Mouse (Mus musculus) adrenal gland, adult 2 months (tissue): ENCODE results near the gene Opcml. TPM values are rescaled to one million over a fixed set of nuclear protein-coding genes. Genes with fewer than 3 reads are reported as not detected.

ENCODE experiments used
- DNase-seq: peaks from one replicate; pipeline ENCODE4 v3.0.0; 2021
- polyA plus RNA-seq: library from polyadenylated mRNA; depleted of rRNA; stranded (reverse); fragments of >200 nt; gene quantifications from 2 replicates; pipeline ENCODE4 v1.2.3, GENCODE M21; 2012
- total RNA-seq, 2 experiments: library from RNA; stranded (reverse); gene quantifications; 2 replicates each; pipeline ENCODE4 v1.2.3; 2021

Gene Opcml
- total and polyA plus RNA-seq, 3 experiments, result 0.06 to 1.3 (median 0.83) TPM

DNA sequence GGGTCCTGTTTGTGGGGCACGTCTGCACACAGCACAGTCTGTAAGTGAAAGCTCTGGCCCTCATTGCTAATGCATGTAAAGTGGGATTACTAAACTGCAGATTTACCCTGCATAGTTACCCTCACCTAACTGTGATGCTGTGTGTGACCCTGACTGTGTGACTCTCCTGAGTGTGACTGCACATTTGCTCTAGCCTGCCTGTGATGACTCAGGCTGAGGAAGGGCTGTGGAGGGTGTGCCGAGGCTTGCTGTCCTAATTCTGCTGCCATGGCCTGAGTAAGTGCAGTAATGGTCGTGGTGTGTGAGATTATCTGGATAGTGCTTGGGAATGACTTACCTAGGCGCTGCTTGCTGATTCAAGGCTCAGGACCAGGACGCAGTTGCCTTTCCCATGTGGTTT is 52.2 kb downstream of the Opcml start:
- DNase-seq, result peak; percentile 59

DNA sequence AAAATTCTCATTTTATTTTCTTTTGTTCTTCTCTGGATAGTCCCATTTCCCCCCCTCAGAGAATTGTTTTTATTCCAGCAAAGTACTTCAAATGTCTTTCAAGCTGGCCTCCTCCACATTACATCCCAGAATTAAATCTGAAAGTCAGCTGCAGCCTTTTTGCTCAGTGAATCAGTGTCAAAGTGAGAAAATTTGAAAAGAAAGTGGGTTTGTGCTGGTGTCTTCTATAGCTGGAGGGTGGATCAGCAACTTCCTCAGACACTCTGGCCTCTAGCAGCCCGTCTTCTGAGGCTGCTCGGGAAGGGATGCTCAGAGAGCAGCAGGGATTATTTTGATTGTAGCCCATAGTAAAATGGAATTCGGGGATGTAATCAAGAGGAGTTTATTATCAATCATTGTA is 81.0 kb downstream of the Opcml start:
- no peak for DNase-seq

DNA sequence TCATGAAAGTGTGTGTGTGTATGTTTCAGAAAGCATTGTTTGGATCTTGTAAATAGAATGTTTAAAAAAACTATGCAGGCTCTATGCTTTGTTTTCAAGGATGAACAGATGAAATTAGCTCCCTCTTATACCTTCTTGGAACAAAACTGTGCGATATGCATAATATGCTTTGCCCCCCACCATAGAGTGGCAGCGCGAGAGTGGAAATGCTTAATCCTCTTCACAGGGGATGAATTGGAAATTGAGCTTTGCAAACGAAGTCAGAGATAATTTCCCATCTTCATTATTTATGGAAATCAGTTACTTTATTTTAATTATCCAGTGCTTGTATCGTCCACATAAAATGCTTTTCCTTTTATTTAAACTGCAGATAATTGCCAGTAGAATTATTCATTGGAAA is 99.1 kb downstream of the Opcml start:
- DNase-seq, result no peak

- DNase-seq, result peak; percentile 11
Measured at GRCm38 (mm10) chr9:27917250-27917649, 126.7 kb downstream of the Opcml start.

GRCm38 (mm10) chr9:27923495-27923894 is 132.9 kb downstream of the Opcml start:
- DNase-seq, result no peak

DNA sequence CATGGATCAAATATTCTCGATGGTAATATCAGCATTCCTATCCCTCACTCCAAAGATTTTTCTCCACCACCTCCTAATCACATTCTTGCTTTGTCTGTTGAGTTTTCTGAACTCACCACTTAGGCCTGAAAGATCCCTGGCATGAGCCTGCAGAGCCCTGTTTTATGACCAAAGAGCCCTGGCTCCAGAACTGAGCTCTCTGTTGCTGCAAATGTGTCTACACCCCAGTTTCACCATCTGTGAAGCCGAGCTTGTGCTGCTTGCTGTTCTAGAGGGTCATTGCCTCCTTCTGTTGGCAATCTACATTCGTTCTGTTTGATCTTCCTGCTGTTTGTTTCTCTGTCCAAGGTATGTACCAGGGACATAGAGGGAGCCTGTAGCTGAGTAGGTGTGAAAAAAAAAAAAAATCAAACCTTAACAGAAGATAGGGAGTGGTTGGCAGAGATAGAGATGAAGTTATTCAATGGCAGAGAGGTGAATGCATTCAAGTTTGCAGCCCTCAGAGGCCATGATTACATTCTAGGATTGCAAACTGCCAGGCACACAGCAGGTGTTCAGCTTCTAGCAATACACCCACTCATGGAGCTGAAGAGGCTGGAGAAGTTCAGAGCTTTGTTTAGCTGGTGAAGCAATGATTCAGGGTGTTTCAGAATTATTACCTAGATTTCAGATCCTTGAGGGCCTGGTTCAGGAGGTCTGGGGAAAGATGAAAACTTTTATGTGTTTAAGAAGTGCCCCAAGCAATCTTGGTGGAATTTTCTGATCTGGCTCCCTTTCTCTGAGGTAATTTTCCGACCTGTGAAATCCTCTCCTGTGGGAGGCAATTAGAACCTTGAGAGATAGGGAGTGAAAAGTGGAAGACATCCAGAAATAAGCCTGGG is 133.6 kb downstream of the Opcml start:
- DNase-seq, result no peak

DNA sequence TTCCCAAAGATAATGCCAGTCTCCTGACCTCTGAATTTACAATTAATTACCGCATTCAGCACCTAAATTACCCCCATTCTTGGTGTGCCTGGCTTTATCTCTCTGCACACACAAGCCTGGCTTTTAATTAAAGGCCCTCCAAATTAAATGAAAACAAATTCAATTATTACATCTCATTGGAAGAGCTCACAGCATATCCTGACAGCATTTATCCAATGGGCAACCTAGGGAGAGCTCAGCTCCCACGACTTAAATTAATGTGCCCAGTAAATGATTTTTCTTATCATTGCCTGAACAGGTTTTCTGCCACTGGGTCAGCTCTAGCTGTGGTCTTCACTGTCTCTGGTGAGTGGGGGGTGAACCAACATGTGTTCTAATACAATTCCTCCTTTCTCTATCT is 135.1 kb downstream of the Opcml start:
- no peak for DNase-seq

DNA sequence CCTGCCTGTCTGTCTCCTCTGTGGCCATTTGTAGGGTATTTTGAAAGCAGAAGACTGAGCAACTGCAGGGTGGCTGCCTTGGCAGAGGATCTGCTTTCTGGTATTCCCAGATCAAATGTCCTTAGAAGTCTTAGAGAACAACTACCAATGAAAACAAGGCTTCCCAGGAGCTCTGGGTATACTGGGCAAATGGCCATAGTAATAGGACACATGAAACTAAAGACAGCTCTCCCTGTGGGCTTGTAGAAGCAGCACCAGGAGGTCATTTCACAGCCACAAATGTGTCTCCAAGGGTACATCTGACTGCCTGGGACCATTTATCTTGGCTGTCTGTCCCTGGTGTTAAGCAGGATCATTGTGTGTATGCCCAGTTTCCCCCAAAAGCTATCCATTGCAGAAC is 146.7 kb downstream of the Opcml start:
- DNase-seq, result no peak

DNA sequence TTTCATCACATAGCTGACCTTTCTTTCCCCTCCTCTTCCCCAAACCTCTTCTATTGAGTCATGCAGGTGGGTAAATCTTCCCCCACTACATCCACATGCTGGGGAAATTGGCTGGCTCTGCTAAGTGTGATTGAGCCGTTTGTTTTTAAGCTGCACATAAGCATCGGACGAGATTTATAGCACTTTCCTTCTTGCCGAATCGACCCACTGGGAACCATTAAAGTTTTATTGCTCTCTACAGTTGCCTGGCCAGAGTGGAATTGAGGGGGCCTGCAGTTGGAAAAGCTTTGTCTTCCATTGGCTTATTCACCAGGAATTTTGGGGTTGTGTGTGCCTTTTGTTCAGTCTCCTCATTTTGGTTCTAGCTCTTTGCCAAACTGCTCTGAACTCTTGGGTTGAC is 147.1 kb downstream of the Opcml start:
- no peak for DNase-seq

DNA sequence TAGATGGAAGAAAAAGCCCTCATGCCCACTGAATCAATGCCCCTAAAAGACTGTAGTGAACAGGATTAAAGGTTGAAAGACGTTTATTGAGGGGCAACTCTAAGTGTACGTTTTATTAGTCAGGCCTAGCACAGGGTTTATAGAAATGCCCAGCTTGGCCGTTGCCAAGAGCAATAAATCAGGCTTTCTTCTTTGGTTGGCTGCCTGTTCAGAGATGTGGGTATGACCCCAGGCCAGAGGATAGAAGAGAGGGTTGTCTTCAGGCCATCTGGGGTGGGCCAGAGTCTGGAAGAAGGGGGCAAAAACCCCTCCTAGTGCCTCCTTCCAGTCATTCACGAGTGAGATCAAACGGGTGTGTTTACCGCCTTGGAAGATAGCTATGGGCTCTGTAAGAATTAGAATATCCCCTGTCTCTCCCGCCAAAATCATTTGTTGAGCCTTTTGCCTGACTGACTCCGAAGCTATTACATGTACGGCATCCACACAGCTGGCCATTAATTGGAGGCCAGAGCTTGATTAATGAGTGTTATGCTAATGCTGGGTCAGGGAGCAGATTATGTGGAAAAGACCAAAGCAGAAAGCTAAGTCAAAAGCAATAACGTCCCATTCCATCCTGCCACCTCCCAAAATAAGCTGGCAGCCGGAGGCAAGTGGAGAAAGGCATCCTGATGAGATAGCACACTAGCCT is 154.9 kb downstream of the Opcml start:
- no peak for DNase-seq

GRCm38 (mm10) chr9:27951110-27951509 is 160.5 kb downstream of the Opcml start:
- DNase-seq, result no peak

DNA sequence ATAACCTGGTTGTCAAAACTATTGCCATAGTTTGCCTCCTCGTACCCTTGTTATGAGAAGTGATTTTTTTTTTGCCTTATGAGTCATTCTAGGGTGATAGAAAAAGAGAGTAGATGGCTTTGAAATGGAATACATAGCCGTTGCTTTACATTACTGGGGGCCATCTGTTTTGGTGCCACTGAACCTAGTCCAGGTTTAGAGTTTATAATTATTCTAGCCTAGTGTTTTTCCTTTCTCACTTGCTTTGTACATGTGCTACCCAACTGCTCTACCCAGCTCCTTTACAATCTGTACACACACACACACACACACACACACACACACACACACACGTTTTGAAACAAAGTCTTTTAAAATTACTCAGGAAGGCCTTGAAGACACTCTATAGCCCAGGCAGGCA is 171.1 kb downstream of the Opcml start:
- no peak for DNase-seq

DNA sequence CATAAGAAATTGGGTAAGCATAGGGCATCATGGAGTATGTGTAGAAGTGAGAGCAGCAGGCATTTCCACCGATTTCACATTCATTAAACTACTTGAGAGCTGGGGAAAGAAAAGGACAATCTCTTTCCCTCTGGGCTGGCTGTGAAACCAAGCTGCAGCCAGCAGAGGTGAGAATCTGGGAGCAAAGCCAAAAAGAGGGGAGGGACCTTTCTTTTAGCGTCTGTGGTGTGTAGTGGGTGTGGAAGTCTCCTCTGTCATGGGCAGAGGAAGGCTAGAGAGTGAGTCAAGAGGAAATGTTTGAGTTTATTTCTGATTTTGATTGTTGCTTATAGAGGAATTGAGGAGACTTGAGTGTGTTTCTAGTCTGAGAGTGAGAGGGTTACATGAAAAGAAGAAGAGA is 172.8 kb downstream of the Opcml start:
- DNase-seq, result no peak

GRCm38 (mm10) chr9:27964902-27965550 is 174.5 kb downstream of the Opcml start:
- DNase-seq, result no peak

GRCm38 (mm10) chr9:27968266-27968665 is 177.7 kb downstream of the Opcml start:
- no peak for DNase-seq

DNA sequence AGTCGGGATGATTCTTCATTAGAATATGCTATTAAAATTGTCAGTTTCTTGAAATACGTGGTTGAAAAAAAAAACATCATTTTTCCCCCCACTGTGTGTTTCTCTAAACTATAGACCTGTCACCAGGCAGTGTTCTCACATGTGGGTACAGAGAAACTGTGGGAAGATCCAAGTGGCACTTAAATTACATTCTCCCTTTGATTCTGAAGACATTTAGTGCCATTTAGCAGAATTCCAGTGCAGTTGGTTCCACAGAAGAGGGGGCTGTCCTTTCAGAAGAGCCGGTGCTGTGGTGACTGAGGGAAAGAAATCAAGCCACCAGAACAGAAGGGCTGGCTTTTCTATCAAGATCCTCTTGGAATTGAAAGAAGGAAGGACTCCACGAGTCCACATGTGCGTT is 181.7 kb downstream of the Opcml start:
- DNase-seq, result no peak

- DNase-seq, result no peak
Measured at GRCm38 (mm10) chr9:27982576-27982975, 192.0 kb downstream of the Opcml start.

DNA sequence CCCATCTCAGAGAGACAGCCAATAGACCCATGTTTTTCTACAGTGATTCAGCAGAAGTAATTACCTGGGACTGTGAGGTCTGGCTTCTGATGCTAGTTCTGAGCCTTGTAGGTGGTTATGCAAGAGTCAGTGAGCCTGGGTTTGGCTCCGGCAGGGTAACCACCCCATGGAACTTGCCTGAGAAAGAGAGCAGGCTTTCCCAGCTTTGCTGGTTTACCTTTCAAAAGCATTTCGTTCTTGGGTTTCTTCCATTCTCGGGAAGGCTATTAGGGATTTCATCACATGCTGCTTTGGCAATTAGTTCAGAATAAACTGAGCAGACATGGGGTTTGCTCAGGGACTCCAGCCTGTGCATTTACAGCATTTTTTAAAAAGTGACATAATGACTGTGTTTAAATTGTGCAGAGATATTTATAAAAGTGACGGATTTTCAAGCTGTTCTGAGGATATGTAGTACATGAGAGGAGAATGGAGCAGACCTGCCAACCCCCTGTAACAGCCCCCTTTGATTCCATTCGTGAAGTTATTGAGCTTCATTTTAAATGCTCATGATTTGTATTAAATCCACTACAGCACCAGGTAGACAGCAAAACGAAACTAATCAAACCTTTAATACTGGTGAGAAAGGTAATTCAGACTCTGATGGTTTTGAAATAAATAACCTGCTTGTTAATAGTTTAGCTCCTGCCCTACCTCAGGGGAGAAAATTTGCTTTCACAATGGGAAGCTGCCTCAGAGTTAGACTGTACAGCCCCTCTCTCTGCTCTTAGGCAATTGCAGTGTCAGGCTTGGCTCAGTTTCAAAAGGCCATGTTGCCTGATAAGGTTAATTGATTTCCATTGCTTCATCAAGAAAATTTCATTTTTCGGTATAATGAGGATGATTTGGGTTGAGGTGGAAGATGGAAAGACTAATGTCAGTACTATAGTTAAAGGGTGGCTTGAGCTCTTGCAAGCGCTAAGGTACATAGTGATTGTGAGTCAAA is 196.3 kb downstream of the Opcml start:
- DNase-seq, result no peak

DNA sequence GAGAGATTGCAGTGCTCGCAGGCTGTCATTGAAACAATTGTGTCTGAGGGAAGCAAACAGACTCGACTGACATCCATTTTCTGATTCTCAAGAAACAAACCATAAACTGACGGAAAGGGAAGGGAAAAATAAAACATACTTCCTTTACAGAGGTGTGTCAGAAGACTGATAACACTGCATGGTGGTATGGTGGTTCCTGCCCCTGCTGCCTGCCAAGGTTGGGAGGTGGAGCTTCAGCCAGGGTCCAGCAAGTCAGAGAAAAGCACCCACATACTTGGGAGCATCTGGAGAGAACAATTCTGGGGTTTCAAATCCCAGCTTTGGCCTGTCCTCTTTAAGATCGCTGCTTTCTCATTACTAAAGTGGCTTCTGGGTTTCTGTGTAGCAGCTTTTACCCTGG is 201.0 kb downstream of the Opcml start:
- no peak for DNase-seq

DNA sequence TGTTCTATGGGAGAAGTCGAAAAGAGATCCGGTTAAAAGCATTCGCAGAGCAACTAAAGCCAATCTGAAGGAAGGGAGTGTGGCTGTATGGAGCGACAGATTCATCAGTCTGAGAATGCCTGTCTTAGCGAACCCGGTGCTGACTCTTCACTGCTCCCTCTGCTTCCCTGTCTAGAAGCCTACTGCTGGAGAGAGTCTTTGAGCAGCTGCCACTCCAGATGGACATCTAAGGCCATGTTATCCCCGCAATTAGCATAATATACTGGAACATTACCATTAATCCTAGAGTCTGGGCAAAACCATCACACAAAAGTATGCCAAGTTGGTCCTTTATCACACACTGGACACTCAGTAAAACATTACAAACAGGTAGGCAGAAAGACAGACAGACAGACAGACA is 206.0 kb downstream of the Opcml start:
- DNase-seq, result no peak

DNA sequence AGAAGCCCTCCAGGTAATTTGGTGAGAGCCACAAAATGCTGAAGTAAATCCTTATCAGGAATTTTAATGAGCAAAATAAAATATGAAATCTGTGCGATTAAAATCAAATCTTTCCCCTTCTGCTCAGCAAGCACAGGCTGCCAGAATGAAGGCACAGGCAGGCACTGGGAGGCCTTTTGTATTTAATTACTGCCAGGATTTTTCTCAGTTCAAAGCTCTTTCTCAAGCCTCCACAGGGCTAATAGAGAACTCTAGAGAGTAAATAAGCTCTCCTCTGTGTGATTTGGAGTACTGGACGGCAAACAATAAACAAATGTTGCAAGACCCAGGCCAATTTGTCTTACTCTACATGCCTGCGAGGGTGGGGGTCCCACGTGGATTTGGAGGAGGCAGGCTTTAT is 208.2 kb downstream of the Opcml start:
- DNase-seq, result no peak

GRCm38 (mm10) chr9:28003131-28003530 is 212.6 kb downstream of the Opcml start:
- DNase-seq, result no peak
